Mouse (Mus musculus): Measurements from ENCODE around the gene Creb3l2. TPM values are rescaled to one million over a fixed set of nuclear protein-coding genes. Genes with fewer than 3 reads are reported as not detected.

Gene Creb3l2
- total RNA-seq, 2 experiments from 2014 or later, result 14.1 to 16.9 TPM

- intact Hi-C loops (cut with DNase I; ENCODE audit: low total_unique reads), result no loop called here
- peak; percentile 41 for DNase-seq
Observed at GRCm38 (mm10) chr6:37350315-37350714, 91.6 kb downstream of the Creb3l2 start.

- no peak for DNase-seq
- intact Hi-C loops (cut with DNase I; ENCODE audit: low total_unique reads), result no loop called here
Observed at GRCm38 (mm10) chr6:37347606-37348005, 94.3 kb downstream of the Creb3l2 start.

GRCm38 (mm10) chr6:37338055-37338454, 103.9 kb downstream of the Creb3l2 start:
- DNase-seq, result no peak
- intact Hi-C loops (cut with DNase I; ENCODE audit: low total_unique reads), result no loop called here

GRCm38 (mm10) chr6:37336831-37337260, 105.1 kb downstream of the Creb3l2 start:
- intact Hi-C loops (cut with DNase I; ENCODE audit: low total_unique reads), result no loop called here
- DNase-seq, result no peak

- no peak for DNase-seq
- intact Hi-C loops (cut with DNase I; ENCODE audit: low total_unique reads), result no loop called here
Observed at GRCm38 (mm10) chr6:37336381-37336780, 105.6 kb downstream of the Creb3l2 start.

GRCm38 (mm10) chr6:37332846-37333245, 109.1 kb downstream of the Creb3l2 start:
- intact Hi-C loops (cut with DNase I; ENCODE audit: low total_unique reads), result no loop called here
- DNase-seq, result no peak

- intact Hi-C loops (cut with DNase I; ENCODE audit: low total_unique reads), result no loop called here
- no peak for DNase-seq
Observed at GRCm38 (mm10) chr6:37329901-37330864, 111.8 kb downstream of the Creb3l2 start.

- intact Hi-C loops (cut with DNase I; ENCODE audit: low total_unique reads), result no loop called here
- no peak for DNase-seq
Observed at GRCm38 (mm10) chr6:37329376-37329775, 112.6 kb downstream of the Creb3l2 start.

GRCm38 (mm10) chr6:37328671-37329070, 113.3 kb downstream of the Creb3l2 start:
- no peak for DNase-seq
- intact Hi-C loops (cut with DNase I; ENCODE audit: low total_unique reads), result no loop called here

- intact Hi-C loops (cut with DNase I; ENCODE audit: low total_unique reads), result no loop called here
- no peak for DNase-seq
Observed at GRCm38 (mm10) chr6:37327519-37327918, 114.4 kb downstream of the Creb3l2 start.

GRCm38 (mm10) chr6:37326603-37326955, 115.4 kb downstream of the Creb3l2 start:
- intact Hi-C loops (cut with DNase I; ENCODE audit: low total_unique reads), result no loop called here
- DNase-seq, result no peak

GRCm38 (mm10) chr6:37325906-37326602, 115.9 kb downstream of the Creb3l2 start:
- no peak for DNase-seq
- intact Hi-C loops (cut with DNase I; ENCODE audit: low total_unique reads), result no loop called here

- intact Hi-C loops (cut with DNase I; ENCODE audit: low total_unique reads), result no loop called here
- no peak for DNase-seq
Observed at GRCm38 (mm10) chr6:37325076-37325475, 116.9 kb downstream of the Creb3l2 start.

- intact Hi-C loops (cut with DNase I; ENCODE audit: low total_unique reads), result no loop called here
- DNase-seq, result no peak
Observed at GRCm38 (mm10) chr6:37322641-37323040, 119.3 kb downstream of the Creb3l2 start.

GRCm38 (mm10) chr6:37322088-37322487, 119.9 kb downstream of the Creb3l2 start:
- intact Hi-C loops (cut with DNase I; ENCODE audit: low total_unique reads), result no loop called here
- no peak for DNase-seq

GRCm38 (mm10) chr6:37317904-37318303, 124.0 kb downstream of the Creb3l2 start:
- no peak for DNase-seq
- intact Hi-C loops (cut with DNase I; ENCODE audit: low total_unique reads), result no loop called here

- intact Hi-C loops (cut with DNase I; ENCODE audit: low total_unique reads), result no loop called here
Observed at GRCm38 (mm10) chr6:37315440-37315839, 126.5 kb downstream of the Creb3l2 start.

GRCm38 (mm10) chr6:37310601-37311000, 131.3 kb downstream of the Creb3l2 start:
- intact Hi-C loops (cut with DNase I; ENCODE audit: low total_unique reads), result no loop called here
- peak; percentile 31 for DNase-seq

More at GRCm38 (mm10) chr6:37315440-37315839, 126.5 kb downstream of the Creb3l2 start:
- DNase-seq, result no peak

- intact Hi-C loops (cut with DNase I; ENCODE audit: low total_unique reads), result no loop called here
- no peak for DNase-seq
Observed at GRCm38 (mm10) chr6:37306616-37307015, 135.3 kb downstream of the Creb3l2 start.

- DNase-seq, result no peak
- intact Hi-C loops (cut with DNase I; ENCODE audit: low total_unique reads), result no loop called here
Observed at GRCm38 (mm10) chr6:37300492-37300891, 141.5 kb downstream of the Creb3l2 start.

All from gastrocnemius, postnatal 14 days (tissue).